ENCODE assay signal across 22 mouse cellular contexts in the genomic region with DNA sequence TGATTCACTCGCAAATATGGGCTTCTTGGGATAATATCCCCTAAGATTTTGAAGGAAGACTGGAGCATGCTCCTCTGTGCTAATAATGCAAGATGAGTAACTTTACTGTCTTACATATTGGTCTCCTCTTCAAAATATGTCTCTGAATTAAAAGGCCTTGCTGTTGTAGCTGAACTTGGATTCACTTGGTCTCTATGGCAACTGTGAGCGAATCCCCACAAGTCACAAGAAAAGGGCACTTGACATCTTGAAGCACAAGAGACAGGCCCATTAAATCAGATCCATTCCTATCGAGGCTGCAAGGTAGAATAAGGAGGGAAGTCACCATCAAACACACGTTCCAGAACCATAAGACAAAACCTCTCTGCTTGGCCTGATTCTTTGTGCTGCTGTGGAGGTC.
"Had no signal": no experiment of that assay in that cellular context is flagged by ENCODE, and none has a peak within 500 bp of the region (broad histone marks: within the 10 kb centered on the region; RNA-seq: fewer than 3 reads in every experiment).

No protein-coding gene starts in this region.

- H3K9ac ChIP-seq: kidney, embryonic 15.5 days; limb, embryonic 13.5 days; liver, embryonic 12.5 days; liver, embryonic 15.5 days; lung, embryonic 15.5 days; neural tube, embryonic 12.5 days; neural tube, embryonic 15.5 days had no signal

- H3K4me1 ChIP-seq: liver, embryonic 12.5 days; liver, embryonic 15.5 days; lung, embryonic 15.5 days; neural tube, embryonic 12.5 days had no signal

- H3K4me2 ChIP-seq: kidney, embryonic 15.5 days; limb, embryonic 13.5 days; liver, embryonic 12.5 days; liver, embryonic 15.5 days; lung, embryonic 15.5 days; neural tube, embryonic 12.5 days; neural tube, embryonic 15.5 days had no signal

- DNase-seq: kidney, adult 11 months; kidney, adult 8-10 months; kidney, postnatal 10 days; kidney, postnatal 36 days; liver; lung, adult 18-20 months; lung, postnatal 14 days; lung, postnatal 4 days; right cerebral cortex, postnatal 14 days; right cerebral cortex, postnatal 4 days; thymus, adult 2 months; thymus, postnatal 14 days; thymus, postnatal 4 days had no signal

- H3K27ac ChIP-seq: kidney, embryonic 15.5 days; limb, embryonic 10.5 days; limb, embryonic 13.5 days; liver, embryonic 12.5 days; liver, embryonic 15.5 days; lung, embryonic 15.5 days; neural tube, embryonic 12.5 days; neural tube, embryonic 15.5 days; stomach, postnatal 0 days had no signal

- H3K4me3 ChIP-seq: kidney, embryonic 15.5 days; limb, embryonic 10.5 days; limb, embryonic 13.5 days; liver, embryonic 12.5 days; liver, embryonic 15.5 days; lung, embryonic 15.5 days; neural tube, embryonic 12.5 days; neural tube, embryonic 15.5 days had no signal

- ATAC-seq: liver, embryonic 12.5 days had no signal

- H3K36me3 ChIP-seq: kidney, embryonic 15.5 days; limb, embryonic 10.5 days; limb, embryonic 13.5 days; liver, embryonic 12.5 days; liver, embryonic 15.5 days; lung, embryonic 15.5 days; neural tube, embryonic 12.5 days; neural tube, embryonic 15.5 days had no signal

- H3K9me3 ChIP-seq: kidney, embryonic 15.5 days; limb, embryonic 10.5 days; limb, embryonic 13.5 days; liver, embryonic 12.5 days; liver, embryonic 15.5 days; lung, embryonic 15.5 days; neural tube, embryonic 12.5 days; neural tube, embryonic 15.5 days had no signal

- H3K27me3 ChIP-seq: kidney, embryonic 15.5 days; limb, embryonic 13.5 days; lung, embryonic 15.5 days; neural tube, embryonic 12.5 days; neural tube, embryonic 15.5 days had no signal
